Mouse (Mus musculus) embryonic fibroblast, embryonic 13.5 days (primary cell): ENCODE data around the gene Olfr348. TPM values are rescaled to one million over a fixed set of nuclear protein-coding genes. Genes with fewer than 3 reads are reported as not detected.

Source experiments
- H3K27ac ChIP-seq: 2 replicates; pipeline ENCODE4 v1.5.1; 2012; ENCODE audit warnings: low read length, control low read depth, inconsistent platforms; ENCODE audit not compliant: insufficient read depth
- H3K4me1 ChIP-seq: 2 replicates; pipeline ENCODE4 v1.6.1; 2011; ENCODE audit warnings: low read length; ENCODE audit not compliant: control insufficient read depth, insufficient read depth
- H3K4me3 ChIP-seq: 2 replicates; pipeline ENCODE4 v1.5.1; 2011; ENCODE audit warnings: mild to moderate bottlenecking, control low read depth, low read length; ENCODE audit not compliant: insufficient read depth
- CTCF ChIP-seq: IDR thresholded peaks from 2 replicates; pipeline ENCODE4 v1.5.1; 2011; ENCODE audit warnings: mild to moderate bottlenecking, control low read depth, low read length, moderate library complexity, borderline replicate concordance; ENCODE audit not compliant: insufficient read depth
- POLR2A ChIP-seq: IDR thresholded peaks from 2 replicates; pipeline ENCODE4 v1.6.1; 2011; ENCODE audit warnings: low read depth, mild to moderate bottlenecking, control low read depth, low read length, moderate library complexity
- polyA plus RNA-seq: library from polyadenylated mRNA; stranded (reverse); fragments of >200 nt; gene quantifications from 2 replicates; pipeline ENCODE4 v1.2.4, GENCODE M21; 2011; ENCODE audit warnings: low read depth; ENCODE audit not compliant: missing spikeins, insufficient read length

Gene Olfr348
- not detected in 2 replicates for polyA plus RNA-seq

DNA sequence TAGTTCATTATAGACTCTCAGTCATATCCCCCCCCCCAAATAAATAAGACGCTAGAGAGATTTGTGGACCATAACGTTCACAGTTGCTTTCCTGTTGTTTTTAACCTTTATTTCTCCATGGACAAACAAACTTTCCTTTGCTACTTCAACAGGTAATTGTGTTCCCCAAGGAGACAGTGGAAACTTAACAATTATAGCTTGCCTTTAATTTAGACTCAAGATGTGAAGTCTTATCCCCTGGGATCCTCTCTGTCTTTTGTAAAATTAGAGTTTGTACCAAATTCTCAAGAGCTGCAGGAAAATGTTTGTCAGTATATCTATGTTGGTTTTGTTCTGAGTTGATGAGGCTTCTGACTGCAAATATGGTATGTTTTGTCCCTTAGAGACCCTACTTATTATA lies at the start of gene Olfr348:
Olfr348 (plus strand) TSS at position 301 of the 400 bp plus-strand sequence.
- no peaks in the 10 kb centered on the region for H3K4me1 ChIP-seq
- no peak within 1 kb of the TSS for H3K27ac ChIP-seq
- TF ChIP-seq POLR2A: no peak
- no peak for TF ChIP-seq CTCF
- no peak within 1 kb of the TSS for H3K4me3 ChIP-seq

DNA sequence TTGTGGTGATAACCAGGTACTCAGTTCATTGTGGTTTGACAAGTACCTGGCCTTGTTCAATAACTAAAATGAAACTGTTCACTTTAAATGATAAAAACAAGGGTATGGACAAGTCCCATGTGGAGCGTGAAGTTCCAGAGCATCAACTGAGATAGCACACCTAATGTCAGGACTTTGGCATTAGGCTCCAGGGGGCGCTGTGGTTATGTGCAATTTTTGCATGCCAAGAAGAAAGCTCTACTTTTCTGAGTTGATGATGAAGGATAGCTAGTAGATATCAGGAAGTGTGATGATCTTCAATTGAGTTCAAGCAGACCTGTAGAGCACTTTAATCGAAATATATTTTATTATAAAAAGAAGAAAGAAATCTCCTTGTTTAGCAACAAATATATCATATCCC lies 47.9 kb upstream of the Olfr348 start:
- no peak overlapping the region for H3K4me3 ChIP-seq

DNA sequence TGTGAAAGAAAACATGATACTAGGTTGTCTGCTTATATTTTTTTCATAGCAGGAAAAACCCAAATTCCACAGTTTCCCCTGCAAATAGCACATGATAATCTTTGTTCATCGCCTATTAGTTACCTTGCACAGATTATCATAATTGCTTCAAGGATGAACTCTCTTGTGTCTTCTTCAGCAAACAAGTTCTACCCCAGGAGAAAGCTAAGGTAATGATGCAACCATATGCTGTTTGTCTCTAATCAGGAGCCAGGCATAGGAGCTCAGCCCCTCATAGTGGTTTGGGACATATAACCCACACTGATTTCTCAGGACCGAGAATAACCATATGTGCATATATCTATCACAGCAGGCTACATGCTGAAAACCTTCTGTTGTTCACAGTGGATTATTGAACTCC lies 6.2 kb downstream of the Olfr348 start, which contains the start of gene Olfr50:
Olfr50 (plus strand) TSS at position 301 of the 400 bp plus-strand sequence.
- no peak within 1 kb of the TSS for H3K27ac ChIP-seq
- no peak within 1 kb of the TSS for H3K4me3 ChIP-seq
- TF ChIP-seq POLR2A (no peak), CTCF (no peak)
- H3K4me1 ChIP-seq: no peaks in the 10 kb centered on the region

More for the DNA sequence above, 47.9 kb upstream of the Olfr348 start:
- TF ChIP-seq CTCF: no peak
- TF ChIP-seq POLR2A: no peak
- Histone ChIP-seq H3K4me1 (no peaks in the 10 kb centered on the region), H3K27ac (no peak overlapping the region)

DNA sequence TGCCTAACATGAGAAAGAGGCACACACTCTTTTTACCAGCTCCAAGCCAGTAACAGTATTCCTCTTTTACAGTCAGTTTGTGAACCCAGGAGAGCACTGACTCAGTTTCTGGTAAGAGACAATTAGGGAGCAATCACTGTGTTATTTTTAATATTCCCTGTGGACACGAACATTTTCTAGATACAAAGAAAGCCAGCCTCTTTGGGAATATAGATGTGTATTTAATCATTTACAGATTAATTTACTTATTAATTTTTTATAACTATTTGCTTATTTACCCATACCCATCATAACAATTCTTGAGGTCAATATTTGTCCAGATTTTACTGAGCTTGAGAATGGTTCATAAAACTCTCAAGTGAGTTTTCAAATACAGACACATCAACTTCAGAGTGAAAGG lies 32.9 kb downstream of the Olfr348 start, which contains the start of gene Olfr3:
Olfr3 (minus strand) TSS at position 101 of the 400 bp plus-strand sequence.
- H3K4me1 ChIP-seq: no peaks in the 10 kb centered on the region
- no peak within 1 kb of the TSS for H3K27ac ChIP-seq
- no peak within 1 kb of the TSS for H3K4me3 ChIP-seq
- no peak for TF ChIP-seq POLR2A
- TF ChIP-seq CTCF: no peak

Other genes starting within 250 kb of the Olfr348 start
- gene Olfr344, start 217.6 kb upstream of the Olfr348 start, polyA plus RNA-seq: not detected in 2 replicates
- not detected in 2 replicates for gene Olfr345, start 144.2 kb upstream of the Olfr348 start, polyA plus RNA-seq
- not detected in 2 replicates for gene Olfr346, start 98.5 kb upstream of the Olfr348 start, polyA plus RNA-seq
- gene Olfr347, start 52.4 kb upstream of the Olfr348 start, polyA plus RNA-seq: not detected in 2 replicates
- not detected in 2 replicates for gene Olfr50, start 6.3 kb downstream of the Olfr348 start, polyA plus RNA-seq
- gene Olfr3, start 32.8 kb downstream of the Olfr348 start, polyA plus RNA-seq: not detected in 2 replicates
- not detected in 2 replicates for gene Olfr350, start 62.0 kb downstream of the Olfr348 start, polyA plus RNA-seq
- gene Olfr351, start 78.4 kb downstream of the Olfr348 start, polyA plus RNA-seq: not detected in 2 replicates
- gene Olfr352, start 84.2 kb downstream of the Olfr348 start, polyA plus RNA-seq: 0.21 TPM in 1 of 2 replicates, not detected in the other
- gene Olfr353, start 108.7 kb downstream of the Olfr348 start, polyA plus RNA-seq: not detected in 2 replicates
- gene Olfr354, start 121.4 kb downstream of the Olfr348 start, polyA plus RNA-seq: not detected in 2 replicates
- gene Olfr355, start 144.6 kb downstream of the Olfr348 start, polyA plus RNA-seq: not detected in 2 replicates
- not detected in 2 replicates for gene Olfr356, start 152.8 kb downstream of the Olfr348 start, polyA plus RNA-seq
- not detected in 2 replicates for gene Olfr357, start 209.6 kb downstream of the Olfr348 start, polyA plus RNA-seq
- not detected in 2 replicates for gene Olfr358, start 225.1 kb downstream of the Olfr348 start, polyA plus RNA-seq